Mouse (Mus musculus) forelimb bud, embryonic 11.5 days (tissue): ENCODE results near the gene Krt35.

Source experiments
- DNase-seq: peaks from one replicate; pipeline ENCODE4 v3.0.0-alpha.2; 2012; ENCODE audit warnings: low read depth, low spot score

The Krt35 gene

DNA sequence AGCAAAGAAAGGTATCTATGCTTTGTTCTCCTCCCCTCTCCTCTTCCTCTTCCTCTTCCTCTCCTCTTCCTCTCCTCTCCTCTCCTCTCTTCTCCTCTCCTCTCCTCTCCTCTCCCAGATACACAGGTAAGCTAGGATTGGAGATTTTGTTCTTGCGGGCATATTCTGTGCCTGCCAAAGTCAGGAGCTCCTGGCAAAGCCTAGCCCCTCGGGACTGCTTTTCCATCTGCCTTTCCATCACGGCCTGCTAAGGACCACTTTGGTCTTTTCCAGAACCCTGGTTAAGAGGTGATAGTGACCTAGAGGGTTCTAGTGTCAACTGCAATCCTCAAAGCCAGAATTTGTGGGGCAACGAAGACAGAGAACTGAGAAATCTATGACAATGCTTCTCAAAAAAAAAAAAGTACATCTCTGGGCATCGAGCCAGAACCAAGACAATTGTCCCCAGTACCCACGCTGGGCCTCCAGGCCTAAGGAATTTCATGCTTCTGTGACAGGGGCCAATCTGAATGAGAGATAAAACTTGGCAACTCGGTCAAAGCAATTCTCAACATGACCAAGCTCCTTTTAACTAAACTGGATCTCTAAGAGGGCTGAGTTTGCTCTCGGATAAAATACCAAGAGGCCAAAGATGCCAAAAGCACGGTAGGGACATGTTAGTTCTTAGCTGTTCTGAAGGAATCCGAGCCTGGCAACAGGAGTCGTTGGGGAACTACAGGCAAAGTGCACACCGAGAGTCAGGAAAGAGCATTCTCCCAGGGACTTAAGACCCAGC is 29.6 kb downstream of the Krt35 start:
- no peak for DNase-seq

DNA sequence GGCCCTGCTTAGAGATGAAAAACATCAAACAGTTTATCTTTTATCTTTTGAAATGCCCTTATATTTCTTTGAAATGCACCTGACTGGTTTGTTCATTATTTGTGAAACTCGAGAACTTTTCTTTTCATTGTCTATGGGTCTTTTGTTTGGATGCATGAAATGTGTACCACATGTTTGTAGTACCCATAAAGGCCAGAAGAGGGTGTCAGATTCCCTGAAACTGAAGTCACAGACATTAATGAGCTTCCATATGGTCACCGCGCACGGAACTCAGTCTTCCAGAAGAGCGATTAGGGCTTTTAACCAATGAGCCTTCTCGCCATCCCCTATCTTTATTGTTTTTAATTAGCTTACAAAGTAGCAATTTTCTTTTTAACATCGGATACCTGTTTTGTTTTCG is 37.2 kb downstream of the Krt35 start:
- peak; percentile 14 for DNase-seq

DNA sequence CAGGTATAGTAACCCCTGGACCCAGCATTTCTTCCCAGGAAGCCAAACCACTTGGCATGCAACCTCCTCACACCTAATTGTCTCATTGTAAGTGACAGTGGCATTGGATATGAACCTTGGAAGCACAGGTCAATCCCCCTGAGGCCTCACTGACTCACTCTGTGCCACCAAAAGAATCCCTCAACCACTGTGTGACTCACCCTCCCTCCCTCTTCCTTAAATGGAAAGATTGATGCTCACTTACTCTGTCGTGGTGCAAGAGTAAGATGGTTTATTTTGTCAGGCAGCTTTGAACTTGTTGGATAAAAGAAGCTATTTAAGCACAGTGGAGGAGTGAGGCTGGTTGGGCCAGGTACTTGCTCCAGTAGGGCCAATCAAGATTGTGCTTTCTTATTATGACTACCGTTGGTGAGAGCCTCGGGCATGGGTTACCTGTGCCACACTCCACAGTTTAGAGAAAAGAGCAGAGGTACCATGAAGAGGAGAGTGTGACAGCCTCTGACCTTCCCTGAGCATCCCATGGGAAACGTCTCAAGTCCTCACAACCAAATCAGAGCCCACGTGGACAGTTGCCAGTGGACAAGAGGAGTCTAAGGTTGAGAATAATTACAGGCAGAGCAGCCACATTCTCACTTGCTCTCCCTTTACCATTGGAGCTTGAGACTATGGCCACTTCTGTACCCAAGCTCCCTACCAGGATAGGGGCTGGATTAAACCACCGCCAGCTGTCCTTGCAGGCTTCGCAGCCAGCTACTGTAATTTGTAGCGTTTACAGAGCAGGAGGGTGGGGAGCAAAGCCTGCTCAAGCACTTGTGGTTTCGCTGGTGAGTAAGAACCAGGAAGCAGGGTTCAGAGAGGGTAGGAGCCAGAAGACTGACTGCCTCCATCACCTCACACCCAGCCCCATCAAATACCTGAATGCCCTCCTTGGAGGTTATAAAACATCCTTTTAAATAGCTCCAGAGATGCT is 40.1 kb downstream of the Krt35 start:
- no peak for DNase-seq

DNA sequence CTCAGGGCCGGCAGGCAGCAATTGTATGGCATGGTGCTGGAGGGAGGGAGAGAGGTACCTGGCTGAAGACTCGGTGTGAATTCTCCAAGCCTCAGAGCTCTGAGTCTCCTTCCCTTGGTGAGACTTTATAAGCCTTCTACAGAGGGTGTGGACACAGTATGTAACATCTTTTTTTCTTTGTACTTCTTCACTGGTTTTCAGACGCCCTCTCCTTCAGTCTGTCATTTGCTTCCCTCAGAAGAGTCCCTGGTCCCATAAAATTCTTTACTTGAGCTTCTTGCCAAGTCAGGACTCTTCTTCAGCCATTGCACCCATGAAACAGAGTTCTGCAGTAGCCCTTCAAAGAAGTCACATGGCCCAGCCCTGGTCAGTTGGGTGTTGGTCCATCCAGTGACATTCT is 45.6 kb downstream of the Krt35 start, which contains the start of gene Krt31:
Krt31 (minus strand) TSS at position 101 of the 400 bp plus-strand sequence.
- no peak for DNase-seq

DNA sequence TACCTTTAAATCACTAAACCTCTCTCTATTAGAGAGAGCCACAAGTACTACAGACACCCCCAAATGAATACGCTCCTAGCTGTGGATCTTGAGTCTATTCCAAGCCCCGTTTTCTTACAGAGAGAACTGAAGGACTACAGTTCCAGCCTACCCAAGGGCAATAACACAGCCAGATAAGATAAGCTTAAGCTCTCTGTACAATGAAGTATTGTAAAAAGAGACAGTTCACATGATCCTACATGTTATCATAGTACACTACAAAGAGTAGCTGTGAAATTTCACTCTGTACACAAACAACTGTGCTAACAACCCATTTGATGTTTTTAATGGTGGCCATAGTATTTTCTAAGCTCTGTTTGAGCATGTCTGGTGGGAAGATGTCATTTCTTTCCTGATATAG is 48.8 kb downstream of the Krt35 start:
- DNase-seq: no peak

DNA sequence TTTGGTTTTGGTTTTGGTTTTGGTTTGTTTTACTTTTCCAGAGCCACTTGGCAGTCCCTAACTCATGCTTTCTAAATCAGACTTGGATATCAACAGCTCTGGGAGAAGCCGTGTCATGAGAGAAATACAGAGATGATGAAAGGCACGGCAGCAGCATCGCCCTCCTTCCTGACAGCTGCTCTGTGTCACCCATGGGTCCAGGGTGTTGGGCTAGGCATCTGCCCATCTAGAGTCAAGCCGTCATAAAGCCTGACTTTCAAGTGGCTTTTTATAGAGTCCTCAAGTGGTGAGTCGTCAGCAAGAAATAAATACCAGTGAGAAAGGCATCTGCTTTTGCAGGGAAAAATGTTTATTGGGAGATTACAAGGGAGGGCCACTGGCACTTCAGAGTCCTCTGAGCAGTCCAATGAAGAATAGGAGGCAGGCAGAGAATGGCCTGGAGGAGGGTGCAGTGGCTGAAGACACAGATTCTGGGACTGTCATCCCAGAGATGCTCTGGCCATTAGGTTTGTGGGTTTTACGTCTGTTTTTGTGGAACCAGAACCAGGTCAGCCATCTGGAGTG is 49.7 kb downstream of the Krt35 start:
- no peak for DNase-seq
